Mouse (Mus musculus): ENCODE results near the gene Faf1.

GRCm38 (mm10) chr4:109858571-109859392 lies 182.4 kb downstream of the Faf1 start:
- TF ChIP-seq GATA1 (IDR thresholded peaks at IDR 0.05; ENCODE audit: borderline replicate concordance, low read length) (no peak), FLI1 (IDR thresholded peaks at IDR 0.05; ENCODE audit: low read length) (no peak)

All from megakaryocyte, embryonic 14.5 days (primary cell).